Comparison of ENCODE assay signal across 8 mouse cellular contexts in the genomic region with DNA sequence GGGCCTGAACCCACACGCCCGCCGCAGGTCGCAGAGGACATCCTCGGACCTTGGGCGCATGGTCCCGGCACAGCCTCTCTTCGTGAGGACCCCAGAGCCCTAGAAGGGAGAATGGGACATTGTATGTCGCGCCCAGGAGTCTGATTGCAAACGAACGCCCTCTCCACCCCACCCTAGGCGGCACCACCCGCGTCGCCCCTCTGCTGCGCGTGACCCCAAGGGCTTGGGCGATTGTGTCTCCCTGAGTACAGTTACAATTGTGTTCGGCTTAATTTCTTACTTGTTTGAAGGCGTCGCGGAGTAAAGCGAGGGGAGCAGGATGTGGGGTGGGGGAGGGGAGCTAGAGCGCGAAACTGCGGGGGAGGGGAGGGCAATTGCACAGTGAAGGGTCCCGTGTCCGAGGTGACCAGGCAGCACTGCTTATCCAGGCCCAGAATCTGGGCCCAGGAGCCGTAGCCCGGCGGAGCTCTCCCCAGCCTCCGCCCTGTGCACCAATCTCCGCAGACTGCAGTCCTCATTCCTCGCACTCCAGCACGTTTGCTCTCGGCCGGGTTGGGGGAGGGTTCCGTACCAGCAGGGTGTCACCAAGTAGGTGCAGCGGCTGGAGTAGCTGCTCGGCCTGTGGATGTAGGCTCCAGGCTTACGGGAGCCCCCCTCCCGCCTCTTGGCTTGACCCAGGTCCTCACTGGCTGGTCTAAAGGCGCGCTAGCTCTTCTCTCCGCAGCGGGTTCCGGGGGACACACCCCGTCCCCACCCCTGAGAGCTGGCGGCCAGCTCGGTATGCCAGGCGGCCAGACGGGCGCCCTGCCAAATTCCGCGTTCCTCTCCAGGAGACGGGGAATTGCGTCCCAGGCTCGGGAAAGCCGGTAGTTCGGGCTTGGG. TPM values are rescaled to one million over a fixed set of nuclear protein-coding genes. Genes with fewer than 3 reads are reported as not detected.
DNase-seq lines count a peak whose midpoint lies in the region; ATAC-seq lines count a peak whose summit lies in the region.

No protein-coding gene starts in this region.

- DNase-seq in MEL-GATA-1-ER (ENCODE audit: extremely low read depth, low read depth), result peak; percentile 36
- peak; percentile 96 to 97 for DNase-seq in cerebellum, postnatal 10 days
- DNase-seq in frontal cortex, postnatal 10 days (ENCODE audit: low spot score in 2 of 2), result peak; percentile 72 to 81
- peak; percentile 80 to 83 for DNase-seq in layer of hippocampus, postnatal 25 days (ENCODE audit: extremely low spot score in 1 of 2, low spot score in 1 of 2)
- peak; percentile 98 for DNase-seq in lung, postnatal 14 days
- DNase-seq in retina, postnatal 1 day, result peak; percentile 95
- peak; percentile 85 for DNase-seq in urinary bladder, adult 18-20 months (ENCODE audit: low spot score in 2 of 2)

- WGBS in hindbrain, embryonic 12.5 days, result under 1% methylated on average over 59 of the region's 61 CpGs

- H3K27me3 ChIP-seq in hindbrain, embryonic 12.5 days, result no peaks in the 10 kb centered on the region

- no peaks in the 10 kb centered on the region for H3K9me3 ChIP-seq in hindbrain, embryonic 12.5 days (replicated peaks)

- no peaks in the 10 kb centered on the region for H3K36me3 ChIP-seq in hindbrain, embryonic 12.5 days

- peak overlapping the region; percentile 96 for H3K4me2 ChIP-seq in hindbrain, embryonic 12.5 days (replicated peaks)

- peak overlapping the region; percentile 63 for H3K4me3 ChIP-seq in hindbrain, embryonic 12.5 days

- peak overlapping the region; percentile 100 for H3K27ac ChIP-seq in hindbrain, embryonic 12.5 days

- ATAC-seq in hindbrain, embryonic 12.5 days (ENCODE audit: low FRiP score), result peak; percentile 67

- peaks cover 40% of the 10 kb centered on the region for H3K4me1 ChIP-seq in hindbrain, embryonic 12.5 days

- H3K9ac ChIP-seq in hindbrain, embryonic 12.5 days, result peak overlapping the region; percentile 93

RNA-seq across cellular contexts. Expression of gene A930004D18Rik, which starts 9.2 kb away (rescaled TPM):
- polyA plus RNA-seq in hindbrain, embryonic 12.5 days (2016; fragmentation: Nextera tagmentation; extraction: Ambion mirVana), result 18.0 and 18.6 TPM in 2 replicates
- total RNA-seq in layer of hippocampus, postnatal 25 days (2021), result 1 to 10 TPM; 2.7 to 3.3 TPM

RNA-seq across cellular contexts. Expression of gene Skida1, which starts 20.5 kb away (rescaled TPM):
- polyA plus RNA-seq in hindbrain, embryonic 12.5 days (2016; fragmentation: Nextera tagmentation; extraction: Ambion mirVana), result 17.7 and 19.4 TPM in 2 replicates
- 10 to 100 TPM; 14.6 to 17.0 TPM for total RNA-seq in layer of hippocampus, postnatal 25 days (2021)

RNA-seq across cellular contexts. Expression of gene Mllt10, which starts 26.7 kb away (rescaled TPM):
- 65.1 and 70.8 TPM in 2 replicates for polyA plus RNA-seq in hindbrain, embryonic 12.5 days (2016; fragmentation: Nextera tagmentation; extraction: Ambion mirVana)
- 10 to 100 TPM; 53.0 to 58.9 TPM for total RNA-seq in layer of hippocampus, postnatal 25 days (2021)

RNA-seq across cellular contexts. Expression of gene H2al2a, which starts 31.6 kb away (rescaled TPM):
- not detected in 2 replicates for polyA plus RNA-seq in hindbrain, embryonic 12.5 days (2016; fragmentation: Nextera tagmentation; extraction: Ambion mirVana)
- not detected for total RNA-seq in layer of hippocampus, postnatal 25 days (2021)

Comparison
In these comparisons a context has a peak if more than half of its experiments do, and no peak if none do; other contexts are left out.
1. Peak in every context shown above with its lines: DNase-seq, ATAC-seq, H3K4me3 ChIP-seq and H3K27ac ChIP-seq.
2. DNase-seq: peak in every context shown above with its lines; median percentile 98 in lung, postnatal 14 days; 96 in cerebellum, postnatal 10 days; 95 in retina, postnatal 1 day; 85 in urinary bladder, adult 18-20 months; 82 in layer of hippocampus, postnatal 25 days; 76 in frontal cortex, postnatal 10 days; 36 in MEL-GATA-1-ER.